Mouse (Mus musculus): ENCODE data around the gene Clec18a. TPM values are rescaled to one million over a fixed set of nuclear protein-coding genes. Genes with fewer than 3 reads are reported as not detected.

Clec18a gene
- total RNA-seq, 1 experiment from 2014 or later = not detected

Small RNAs within 50 kb of the gene (microRNA-seq; reads per million reads assigned to microRNA genes)
- gene Gm24103 (0 reads per million in 2 experiments), gene Mir3473d (0.36 to 1.0 reads per million in 2 experiments)

Other genes starting within 250 kb of the Clec18a start
- 75.8 and 100 TPM in 2 replicates for gene Cog4, start 245.8 kb downstream of the Clec18a start, total RNA-seq (2021)
- 81.6 and 86.5 TPM in 2 replicates for gene Sf3b3, start 245.6 kb downstream of the Clec18a start, total RNA-seq (2021)
- 10.5 and 12.0 TPM in 2 replicates for gene Fuk, start 189.9 kb downstream of the Clec18a start, total RNA-seq (2021)
- 18.3 and 20.4 TPM in 2 replicates for gene St3gal2, start 172.5 kb downstream of the Clec18a start, total RNA-seq (2021)
- 39.5 and 50.9 TPM in 2 replicates for gene Ddx19a, start 94.6 kb downstream of the Clec18a start, total RNA-seq (2021)
- gene Ddx19b, start 60.7 kb downstream of the Clec18a start, total RNA-seq (2021) = 9.3 and 12.4 TPM in 2 replicates
- 163 and 173 TPM in 2 replicates for gene Aars, start 59.3 kb downstream of the Clec18a start, total RNA-seq (2021)
- not detected in 2 replicates for gene Exosc6, start 36.1 kb downstream of the Clec18a start, total RNA-seq (2021)
- 33.4 and 43.5 TPM in 2 replicates for gene Pdpr, start 2.2 kb upstream of the Clec18a start, total RNA-seq (2021)
- gene Glg1, start 166.8 kb upstream of the Clec18a start, total RNA-seq (2021) = 112 and 135 TPM in 2 replicates
- gene Rfwd3, start 207.8 kb upstream of the Clec18a start, total RNA-seq (2021) = 67.2 and 88.7 TPM in 2 replicates
- gene Mlkl, start 245.8 kb upstream of the Clec18a start, total RNA-seq (2021) = 20.7 and 27.5 TPM in 2 replicates

Data from adrenal gland, postnatal 25 days (tissue).